Mouse (Mus musculus): ENCODE data around the gene Gxylt1. TPM values are rescaled to one million over a fixed set of nuclear protein-coding genes. Genes with fewer than 3 reads are reported as not detected.
"Not testable (repeated sequence)": the region's sequence is repeated elsewhere in the genome, so short reads cannot be mapped to it uniquely, and the experiment has no call there.

Gene Gxylt1
- polyA plus RNA-seq (2015; fragmentation: Nextera tagmentation; extraction: Ambion mirVana) = 10.9 and 13.6 TPM in 2 replicates

DNA sequence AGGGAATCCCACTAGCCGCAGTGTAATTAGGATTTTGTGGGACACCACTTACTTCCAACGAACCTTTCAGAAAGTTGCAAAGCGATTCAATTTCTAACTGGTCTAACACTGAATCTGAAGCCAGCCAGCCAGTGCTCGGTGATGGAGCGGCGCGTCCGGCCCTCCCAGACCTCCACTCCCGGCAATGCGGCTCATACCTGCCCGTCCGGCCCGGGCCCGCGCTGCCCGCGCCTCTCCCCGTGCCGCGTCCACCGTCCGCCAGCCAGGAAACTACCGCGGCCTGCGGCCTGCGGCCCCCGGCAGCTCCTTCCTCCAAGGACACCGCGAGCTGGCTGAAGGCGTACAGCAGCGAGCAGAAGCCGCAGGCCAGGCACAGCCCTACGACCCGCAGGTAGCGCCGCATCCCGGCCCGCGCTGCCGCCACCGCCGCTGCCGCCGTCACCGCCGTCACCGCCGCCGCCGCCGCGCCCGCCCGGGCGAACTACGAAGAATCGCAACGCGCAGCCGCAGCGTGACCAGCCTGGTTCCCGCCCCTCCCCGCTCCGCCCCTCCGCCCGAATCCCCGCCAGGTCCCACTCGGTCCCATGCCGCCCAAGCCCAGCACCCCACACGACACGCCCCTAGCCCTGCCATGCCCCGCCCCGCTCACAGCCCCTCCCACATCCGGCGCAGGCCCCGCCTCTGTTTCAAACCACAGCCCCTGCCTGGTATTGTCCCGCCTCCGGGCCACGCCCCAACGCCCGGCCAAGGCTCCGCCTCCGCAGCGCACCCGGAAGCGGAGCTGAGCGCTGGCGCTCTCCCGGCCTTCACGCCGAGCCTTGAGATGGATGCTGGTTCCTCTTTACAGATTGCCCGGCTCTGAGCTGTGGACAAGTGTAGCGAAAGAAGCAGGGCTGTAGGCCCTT is at the start of gene Gxylt1:
Gene Gxylt1, minus strand, starts transcription at position 501 of the 905 bp plus-strand sequence.
- Histone ChIP-seq H3K27me3 (no peaks in the 10 kb centered on the region), H3K4me3 (peak within 1 kb of the TSS; percentile 77), H3K9me3 (no peaks in the 10 kb centered on the region), H3K4me2 (peak within 1 kb of the TSS; percentile 91), H3K36me3 (peaks cover 7% of the 10 kb centered on the region; the same call in 1 of the 2 replicates), H3K4me1 (peaks cover 28% of the 10 kb centered on the region), H3K27ac (peak within 1 kb of the TSS; percentile 94), H3K9ac (peak within 1 kb of the TSS; percentile 81)
- WGBS = 0% methylated on average over 60 of the region's 93 CpGs
- ATAC-seq (ENCODE audit: insufficient number of reproducible peaks, low FRiP score, low TSS enrichment, low read depth) = peak; percentile 99

DNA sequence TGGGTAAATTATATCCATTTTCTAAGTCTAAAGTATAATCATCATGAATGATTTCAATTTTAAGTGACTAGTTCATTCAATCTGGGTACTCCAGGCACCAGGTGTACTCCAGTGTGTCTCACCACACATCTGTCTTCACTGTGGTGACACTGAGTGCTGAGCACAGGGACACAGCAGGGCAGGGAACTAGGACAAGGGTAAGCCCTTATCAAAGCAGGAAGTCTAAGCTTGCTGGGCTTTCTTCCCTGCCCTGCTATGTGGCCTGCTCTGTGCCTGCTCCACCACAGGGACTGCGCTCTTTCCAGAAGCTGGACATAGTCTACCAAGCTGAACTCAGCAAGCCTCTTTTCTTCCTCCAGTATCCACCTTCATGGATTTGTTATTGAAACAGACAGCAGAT is 43.8 kb upstream of the Gxylt1 start:
- WGBS = 86% methylated on average over 1 of the region's 1 CpGs
- H3K4me3 ChIP-seq = no peak overlapping the region
- H3K27ac ChIP-seq = no peak overlapping the region
- ATAC-seq (ENCODE audit: insufficient number of reproducible peaks, low FRiP score, low TSS enrichment, low read depth) = no peak
- no peak overlapping the region for H3K9ac ChIP-seq
- H3K4me1 ChIP-seq = no peaks in the 10 kb centered on the region
- no peaks in the 10 kb centered on the region for H3K36me3 ChIP-seq
- H3K4me2 ChIP-seq = no peak overlapping the region
- H3K9me3 ChIP-seq = no peaks in the 10 kb centered on the region
- no peaks in the 10 kb centered on the region for H3K27me3 ChIP-seq

DNA sequence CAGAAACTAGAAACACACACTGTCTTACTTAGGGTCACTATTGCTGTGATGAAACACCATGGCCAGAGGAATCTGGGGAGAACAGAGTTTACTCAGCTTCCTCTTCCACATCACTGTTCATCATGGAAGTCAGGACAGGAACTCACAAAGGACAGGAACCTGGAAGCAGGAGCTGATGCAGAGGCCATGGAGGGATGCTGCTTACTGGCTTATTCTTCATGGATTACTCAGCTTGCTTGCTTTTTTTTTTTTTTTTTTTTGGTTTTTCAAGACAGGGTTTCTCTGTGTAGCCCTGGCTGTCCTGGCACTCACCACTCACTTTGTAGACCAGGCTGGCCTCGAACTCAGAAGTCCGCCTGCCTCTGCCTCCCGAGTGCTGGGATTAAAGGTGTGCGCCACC is 35.3 kb upstream of the Gxylt1 start:
- H3K4me2 ChIP-seq; H3K27me3 ChIP-seq; H3K36me3 ChIP-seq; H3K9me3 ChIP-seq; H3K4me1 ChIP-seq; H3K27ac ChIP-seq; H3K9ac ChIP-seq; H3K4me3 ChIP-seq; ATAC-seq (ENCODE audit: insufficient number of reproducible peaks, low FRiP score, low TSS enrichment, low read depth): not testable (repeated sequence)
- 92% methylated on average over 4 of the region's 4 CpGs for WGBS

DNA sequence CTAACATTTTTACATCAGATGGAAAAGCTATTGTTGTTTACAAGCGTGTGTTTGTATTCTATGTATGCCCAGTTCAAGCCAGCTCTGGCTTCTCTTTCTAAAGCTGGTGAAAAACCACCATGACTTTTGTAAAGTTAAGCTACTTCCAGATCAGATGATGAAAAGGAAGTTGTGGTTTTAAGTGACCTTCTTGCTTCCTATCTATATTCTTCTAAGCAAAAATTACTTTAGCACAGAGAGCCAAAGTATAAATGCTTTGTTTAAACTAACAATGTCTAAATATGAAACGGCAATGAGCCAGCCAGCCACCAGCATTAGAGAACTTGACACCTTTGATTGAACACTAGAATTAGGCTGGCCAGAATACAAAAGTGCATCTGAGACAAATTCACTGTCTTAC is 23.2 kb upstream of the Gxylt1 start:
- no peaks in the 10 kb centered on the region for H3K36me3 ChIP-seq
- no peak overlapping the region for H3K9ac ChIP-seq
- H3K9me3 ChIP-seq = no peaks in the 10 kb centered on the region
- no peak for ATAC-seq (ENCODE audit: insufficient number of reproducible peaks, low FRiP score, low TSS enrichment, low read depth)
- H3K4me2 ChIP-seq = no peak overlapping the region
- no peak overlapping the region for H3K4me3 ChIP-seq
- no peaks in the 10 kb centered on the region for H3K4me1 ChIP-seq
- no peaks in the 10 kb centered on the region for H3K27me3 ChIP-seq
- no peak overlapping the region for H3K27ac ChIP-seq
- WGBS = 83% methylated on average over 2 of the region's 2 CpGs

DNA sequence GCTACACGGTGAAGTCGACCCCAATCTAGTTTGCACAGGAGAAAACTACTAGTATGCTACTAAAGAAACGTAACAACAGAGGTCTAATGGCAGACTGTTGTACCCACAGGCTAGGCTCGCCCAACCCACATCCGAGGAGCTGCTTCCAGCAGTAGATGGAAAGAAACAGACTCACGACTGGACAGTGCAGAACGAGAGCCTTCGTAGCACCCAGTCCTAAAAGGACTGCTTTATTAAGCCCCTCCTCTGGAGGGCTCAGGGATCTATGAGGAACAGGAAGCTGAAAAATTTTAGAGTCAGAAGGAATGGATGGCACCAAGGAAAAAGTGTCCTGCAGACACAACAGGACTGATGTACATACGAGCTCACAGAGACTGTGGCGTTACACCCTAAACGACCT is 19.5 kb upstream of the Gxylt1 start:
- Histone ChIP-seq H3K4me3 (no peak overlapping the region), H3K9me3 (no peaks in the 10 kb centered on the region), H3K9ac (no peak overlapping the region), H3K36me3 (peaks cover 4% of the 10 kb centered on the region; the same call in 1 of the 2 replicates), H3K27ac (no peak overlapping the region), H3K4me1 (no peaks in the 10 kb centered on the region), H3K27me3 (no peaks in the 10 kb centered on the region), H3K4me2 (no peak overlapping the region)
- ATAC-seq (ENCODE audit: insufficient number of reproducible peaks, low FRiP score, low TSS enrichment, low read depth) = no peak
- WGBS = 74% methylated on average over 11 of the region's 11 CpGs

DNA sequence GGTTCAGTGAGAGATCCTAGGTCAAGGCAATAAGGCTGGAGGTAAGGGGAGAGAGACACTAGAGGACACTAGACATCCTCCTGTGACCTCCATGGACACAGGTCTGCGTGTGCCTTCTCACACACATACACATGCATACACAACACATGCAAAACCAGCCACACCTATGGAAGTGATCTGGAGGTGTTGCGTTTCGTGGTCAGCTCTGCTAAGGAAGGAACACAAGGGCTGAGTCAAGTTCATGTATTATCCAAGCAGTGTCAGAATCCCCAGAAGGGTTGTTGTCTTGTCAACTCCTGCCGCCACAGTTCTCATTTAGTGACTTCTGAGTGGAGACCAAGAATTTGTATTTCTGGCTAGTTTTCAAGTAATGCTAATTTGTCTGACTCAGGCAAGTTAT is 13.3 kb upstream of the Gxylt1 start:
- Histone ChIP-seq H3K4me2 (no peak overlapping the region), H3K27me3 (no peaks in the 10 kb centered on the region), H3K36me3 (peaks cover 19% of the 10 kb centered on the region; the same call in 1 of the 2 replicates), H3K9me3 (no peaks in the 10 kb centered on the region), H3K9ac (no peak overlapping the region), H3K4me3 (no peak overlapping the region), H3K4me1 (no peaks in the 10 kb centered on the region; the same call in 1 of the 2 replicates), H3K27ac (no peak overlapping the region)
- no peak for ATAC-seq (ENCODE audit: insufficient number of reproducible peaks, low FRiP score, low TSS enrichment, low read depth)
- 88% methylated on average over 4 of the region's 4 CpGs for WGBS

DNA sequence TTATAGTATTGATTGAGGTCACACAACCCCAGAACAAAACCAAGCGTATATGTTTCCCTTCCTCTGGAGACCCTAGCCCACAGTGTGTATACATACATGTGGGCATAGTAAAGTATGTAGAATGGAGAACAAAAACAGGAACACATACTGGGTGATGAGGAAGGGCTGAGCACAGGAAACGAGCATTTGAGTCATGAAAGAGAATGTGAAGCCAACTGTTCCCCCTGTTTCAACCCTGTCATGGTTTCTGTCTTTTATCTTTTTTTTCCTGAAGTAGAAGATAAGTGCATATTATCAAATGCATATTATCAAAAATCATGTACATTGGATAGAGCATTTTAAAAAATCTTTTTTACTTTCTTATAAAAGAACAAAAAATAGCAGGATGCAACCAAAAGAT is 12.6 kb upstream of the Gxylt1 start:
- no peak overlapping the region for H3K4me2 ChIP-seq
- H3K9ac ChIP-seq = no peak overlapping the region
- H3K27me3 ChIP-seq = no peaks in the 10 kb centered on the region
- no peak overlapping the region for H3K27ac ChIP-seq
- no peak overlapping the region for H3K4me3 ChIP-seq
- no peak for ATAC-seq (ENCODE audit: insufficient number of reproducible peaks, low FRiP score, low TSS enrichment, low read depth)
- WGBS = 71% methylated on average over 2 of the region's 2 CpGs
- peaks cover 19% of the 10 kb centered on the region; the same call in 1 of the 2 replicates for H3K36me3 ChIP-seq
- H3K4me1 ChIP-seq = no peaks in the 10 kb centered on the region; the same call in 1 of the 2 replicates
- H3K9me3 ChIP-seq = no peaks in the 10 kb centered on the region

DNA sequence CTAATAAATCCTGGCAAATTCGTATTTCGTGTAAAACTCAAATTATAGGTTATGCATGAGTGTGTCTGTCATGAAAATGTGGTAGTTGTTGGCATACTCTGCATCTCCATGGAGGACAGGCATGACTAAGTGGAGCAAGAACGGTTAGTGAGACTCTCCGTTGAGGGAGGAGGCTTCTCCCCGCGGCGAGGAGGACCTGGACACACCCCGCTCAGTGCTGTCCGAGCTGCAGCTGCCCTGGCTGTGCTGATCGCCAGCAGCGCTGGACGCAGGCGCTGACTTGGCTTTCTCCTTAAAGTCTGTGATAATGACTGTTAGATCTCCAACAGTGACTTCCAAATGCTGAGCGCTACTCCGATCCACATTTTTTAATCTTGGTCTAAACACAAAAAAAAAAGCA is 10.3 kb upstream of the Gxylt1 start:
- peaks cover 28% of the 10 kb centered on the region for H3K36me3 ChIP-seq
- no peak overlapping the region for H3K9ac ChIP-seq
- no peak overlapping the region for H3K27ac ChIP-seq
- H3K27me3 ChIP-seq = no peaks in the 10 kb centered on the region
- WGBS = 79% methylated on average over 15 of the region's 15 CpGs
- no peaks in the 10 kb centered on the region; the same call in 1 of the 2 replicates for H3K4me1 ChIP-seq
- no peak overlapping the region for H3K4me2 ChIP-seq
- H3K9me3 ChIP-seq = no peaks in the 10 kb centered on the region
- no peak for ATAC-seq (ENCODE audit: insufficient number of reproducible peaks, low FRiP score, low TSS enrichment, low read depth)
- no peak overlapping the region for H3K4me3 ChIP-seq

DNA sequence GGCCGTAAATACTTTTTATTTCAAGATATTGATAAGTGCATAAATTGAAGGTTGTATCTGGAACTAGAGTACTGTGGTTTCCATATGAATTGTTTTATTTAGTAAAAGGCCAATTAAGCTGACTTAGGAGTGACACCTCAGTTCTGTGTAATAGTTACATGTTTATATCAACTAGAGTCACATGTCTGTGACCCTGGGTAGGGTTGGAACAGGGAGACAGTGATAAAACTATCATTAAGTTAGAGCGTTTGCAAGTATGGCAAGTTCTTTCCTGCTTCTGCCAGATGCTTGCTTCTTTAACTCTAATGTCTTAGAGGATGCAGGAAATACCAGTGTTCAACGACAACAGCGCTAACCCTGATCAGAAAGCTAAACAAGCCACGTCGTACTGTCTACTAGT is 9.3 kb upstream of the Gxylt1 start:
- WGBS = 79% methylated on average over 6 of the region's 6 CpGs
- no peaks in the 10 kb centered on the region; the same call in 1 of the 2 replicates for H3K4me1 ChIP-seq
- H3K36me3 ChIP-seq = peaks cover 24% of the 10 kb centered on the region
- H3K27me3 ChIP-seq = no peaks in the 10 kb centered on the region
- no peak overlapping the region for H3K4me3 ChIP-seq
- no peak overlapping the region for H3K4me2 ChIP-seq
- no peaks in the 10 kb centered on the region for H3K9me3 ChIP-seq
- no peak for ATAC-seq (ENCODE audit: insufficient number of reproducible peaks, low FRiP score, low TSS enrichment, low read depth)
- H3K9ac ChIP-seq = no peak overlapping the region
- H3K27ac ChIP-seq = no peak overlapping the region

DNA sequence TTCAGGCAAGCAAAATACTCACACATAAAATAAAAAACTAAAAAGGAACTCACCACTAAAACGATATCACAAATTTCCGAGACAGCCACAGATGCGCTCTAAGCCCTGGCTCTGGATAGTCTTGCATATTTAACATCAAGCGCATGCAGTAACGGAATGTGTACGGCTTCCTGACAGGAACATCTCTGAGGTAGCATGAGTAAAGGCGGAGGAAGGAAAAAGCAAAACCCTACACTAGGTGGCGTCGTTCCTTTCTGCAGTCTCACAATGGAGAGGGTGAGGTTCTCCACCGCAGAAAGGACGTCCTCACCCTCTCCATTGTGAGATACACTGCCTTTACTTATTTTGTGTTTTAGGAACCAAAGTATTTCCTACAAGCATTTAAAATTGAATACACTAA is 8.4 kb upstream of the Gxylt1 start:
- no peak for ATAC-seq (ENCODE audit: insufficient number of reproducible peaks, low FRiP score, low TSS enrichment, low read depth)
- H3K36me3 ChIP-seq = peaks cover 24% of the 10 kb centered on the region
- H3K4me1 ChIP-seq = no peaks in the 10 kb centered on the region; the same call in 1 of the 2 replicates
- H3K4me3 ChIP-seq = no peak overlapping the region
- no peaks in the 10 kb centered on the region for H3K9me3 ChIP-seq
- H3K27me3 ChIP-seq = no peaks in the 10 kb centered on the region
- no peak overlapping the region for H3K4me2 ChIP-seq
- no peak overlapping the region for H3K27ac ChIP-seq
- no peak overlapping the region for H3K9ac ChIP-seq
- 75% methylated on average over 11 of the region's 11 CpGs for WGBS

DNA sequence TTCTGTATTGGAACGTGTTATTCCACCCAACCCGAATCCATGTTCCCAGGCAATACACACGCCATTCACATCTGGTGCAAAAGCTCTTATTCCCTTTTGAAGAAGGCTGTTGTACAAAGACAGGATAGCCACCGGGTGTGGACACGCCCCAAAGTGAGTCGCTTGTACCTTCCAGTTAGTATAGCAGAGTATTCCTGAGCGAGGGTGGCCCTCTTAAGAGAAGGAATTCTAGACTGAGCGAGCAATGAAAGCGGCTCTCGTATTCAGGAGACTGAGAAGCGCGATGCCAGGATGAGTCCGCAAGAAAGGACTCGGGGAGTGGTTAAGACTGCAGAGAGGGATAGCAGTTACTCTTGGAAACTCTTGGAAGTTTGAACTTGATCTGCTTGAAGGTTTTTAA is 1.3 kb upstream of the Gxylt1 start:
- Histone ChIP-seq H3K36me3 (peaks cover 12% of the 10 kb centered on the region), H3K4me3 (peak overlapping the region; percentile 77), H3K27ac (no peak overlapping the region), H3K4me1 (peaks cover 24% of the 10 kb centered on the region), H3K9ac (no peak overlapping the region; the same call in 1 of the 2 replicates), H3K27me3 (no peaks in the 10 kb centered on the region), H3K9me3 (no peaks in the 10 kb centered on the region), H3K4me2 (peak overlapping the region; percentile 91)
- 5% methylated on average over 14 of the region's 14 CpGs for WGBS
- ATAC-seq (ENCODE audit: insufficient number of reproducible peaks, low FRiP score, low TSS enrichment, low read depth) = no peak

DNA sequence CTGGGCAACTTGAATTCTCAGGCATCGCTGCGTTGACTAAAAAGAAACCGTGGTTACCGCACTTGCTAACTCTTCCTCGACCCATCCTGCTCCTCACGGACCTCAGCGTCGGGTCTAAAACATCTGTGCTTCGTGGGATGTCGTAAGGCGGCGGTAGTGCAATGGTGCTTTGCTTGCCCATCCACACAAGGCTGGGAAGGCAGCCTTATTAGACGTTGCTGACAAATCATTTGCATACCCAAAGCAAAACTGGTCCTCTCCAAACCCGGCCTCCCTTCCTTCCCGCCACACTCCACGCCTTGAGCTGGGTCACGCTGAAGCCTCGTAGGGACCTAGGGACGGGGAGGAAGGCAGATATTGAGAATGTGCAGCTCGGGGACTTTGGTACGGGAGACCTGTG is 644 bp upstream of the Gxylt1 start:
- Histone ChIP-seq H3K9me3 (no peaks in the 10 kb centered on the region), H3K4me2 (peak overlapping the region; percentile 91), H3K9ac (peak overlapping the region; percentile 33; the same call in 1 of the 2 replicates), H3K36me3 (0 out of 2 replicates have a peak, but pooled peaks cover 6% of the 10 kb centered on the region), H3K4me1 (peaks cover 24% of the 10 kb centered on the region), H3K27me3 (no peaks in the 10 kb centered on the region), H3K4me3 (peak overlapping the region; percentile 77), H3K27ac (peak overlapping the region; percentile 94)
- WGBS = under 1% methylated on average over 21 of the region's 21 CpGs
- peak; percentile 36 for ATAC-seq (ENCODE audit: insufficient number of reproducible peaks, low FRiP score, low TSS enrichment, low read depth)

All from limb, embryonic 15.5 days (tissue).